Mouse (Mus musculus): ENCODE data around the gene Tmem127. TPM values are rescaled to one million over a fixed set of nuclear protein-coding genes. Genes with fewer than 3 reads are reported as not detected.

Tmem127 gene
- polyA plus RNA-seq, 1 experiment from 2014 or later = 11.4 TPM

DNA sequence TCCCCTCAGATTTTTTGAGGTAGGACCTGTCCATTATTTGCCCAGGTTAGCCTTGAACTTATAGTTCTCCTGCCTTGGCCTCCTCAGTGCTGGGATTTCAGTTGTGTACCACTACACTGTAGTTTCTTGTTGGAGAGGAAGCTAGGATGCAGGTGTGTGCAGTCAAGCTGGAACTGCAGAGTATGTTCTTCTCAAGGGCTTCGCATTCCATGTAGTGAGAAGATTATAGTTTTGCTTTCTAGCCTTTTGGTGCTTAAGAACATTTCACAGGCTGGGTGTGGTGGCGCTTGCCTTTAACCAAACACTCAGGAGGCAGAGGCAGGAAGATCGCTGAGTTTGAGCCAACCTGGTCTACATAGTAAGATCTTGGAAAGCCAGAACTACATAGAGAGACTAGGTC, 25.1 kb downstream of the Tmem127 start:
- DNase-seq (no peak), ATAC-seq (no peak)
- Histone ChIP-seq H3K4me1 (ENCODE audit: insufficient read depth) (peaks cover 22% of the 10 kb centered on the region), H3K4me2 (ENCODE audit: low read depth, low read length) (peak overlapping the region; percentile 30; the same call in 1 of the 2 replicates), H3K4me3 (ENCODE audit: low read depth, low read length) (no peak overlapping the region), H3K27me3 (ENCODE audit: insufficient read depth, low read length) (no peaks in the 10 kb centered on the region), H3K27ac (ENCODE audit: low read depth) (no peak overlapping the region), H3K36me3 (replicated peaks; ENCODE audit: insufficient read depth, low read length) (no peaks in the 10 kb centered on the region), H3K9me3 (ENCODE audit: low read length) (no peaks in the 10 kb centered on the region), H3K9ac (replicated peaks) (no peak overlapping the region)
- 92% methylated on average over 3 of the region's 3 CpGs for WGBS (ENCODE audit: insufficient replicate concordance)
- TF ChIP-seq EP300 (IDR thresholded peaks at IDR 0.05; ENCODE audit: low read depth) = no peak

DNA sequence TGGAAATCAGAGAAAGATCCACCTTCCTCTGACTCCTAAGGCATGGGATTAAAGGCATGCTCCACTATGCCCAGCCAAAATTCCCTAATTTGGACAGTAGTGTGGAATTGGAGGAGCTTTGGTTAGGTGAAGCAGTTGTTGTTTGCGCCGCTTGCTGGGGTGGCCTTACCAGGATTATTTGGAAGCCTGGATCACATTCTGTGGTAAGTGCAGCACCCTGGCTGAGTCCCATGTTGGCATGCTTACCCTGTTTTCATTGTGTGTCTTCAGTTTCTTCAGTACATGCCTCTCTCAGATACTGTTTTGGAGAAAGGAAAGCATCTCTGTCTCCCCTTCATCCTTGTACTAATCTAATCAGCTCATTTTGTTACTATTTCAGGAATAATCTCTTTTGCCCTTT, 26.9 kb downstream of the Tmem127 start:
- no peaks in the 10 kb centered on the region for H3K9me3 ChIP-seq (ENCODE audit: low read length)
- H3K9ac ChIP-seq (replicated peaks) = no peak overlapping the region
- H3K4me1 ChIP-seq (ENCODE audit: insufficient read depth) = peaks cover 24% of the 10 kb centered on the region
- H3K36me3 ChIP-seq (replicated peaks; ENCODE audit: insufficient read depth, low read length) = no peaks in the 10 kb centered on the region
- H3K27me3 ChIP-seq (ENCODE audit: insufficient read depth, low read length) = no peaks in the 10 kb centered on the region
- 77% methylated on average over 2 of the region's 2 CpGs for WGBS (ENCODE audit: insufficient replicate concordance)
- H3K4me2 ChIP-seq (ENCODE audit: low read depth, low read length) = peak overlapping the region; percentile 22; the same call in 1 of the 2 replicates
- DNase-seq (no peak), ATAC-seq (no peak)
- no peak overlapping the region for H3K4me3 ChIP-seq (ENCODE audit: low read depth, low read length)
- H3K27ac ChIP-seq (ENCODE audit: low read depth) = 0 out of 2 replicates have a peak overlapping the region, but pooled peaks have one; percentile 18
- no peak for TF ChIP-seq CTCF (IDR thresholded peaks at IDR 0.05; ENCODE audit: low read depth)
- TF ChIP-seq EP300 (IDR thresholded peaks at IDR 0.05; ENCODE audit: low read depth) = no peak

DNA sequence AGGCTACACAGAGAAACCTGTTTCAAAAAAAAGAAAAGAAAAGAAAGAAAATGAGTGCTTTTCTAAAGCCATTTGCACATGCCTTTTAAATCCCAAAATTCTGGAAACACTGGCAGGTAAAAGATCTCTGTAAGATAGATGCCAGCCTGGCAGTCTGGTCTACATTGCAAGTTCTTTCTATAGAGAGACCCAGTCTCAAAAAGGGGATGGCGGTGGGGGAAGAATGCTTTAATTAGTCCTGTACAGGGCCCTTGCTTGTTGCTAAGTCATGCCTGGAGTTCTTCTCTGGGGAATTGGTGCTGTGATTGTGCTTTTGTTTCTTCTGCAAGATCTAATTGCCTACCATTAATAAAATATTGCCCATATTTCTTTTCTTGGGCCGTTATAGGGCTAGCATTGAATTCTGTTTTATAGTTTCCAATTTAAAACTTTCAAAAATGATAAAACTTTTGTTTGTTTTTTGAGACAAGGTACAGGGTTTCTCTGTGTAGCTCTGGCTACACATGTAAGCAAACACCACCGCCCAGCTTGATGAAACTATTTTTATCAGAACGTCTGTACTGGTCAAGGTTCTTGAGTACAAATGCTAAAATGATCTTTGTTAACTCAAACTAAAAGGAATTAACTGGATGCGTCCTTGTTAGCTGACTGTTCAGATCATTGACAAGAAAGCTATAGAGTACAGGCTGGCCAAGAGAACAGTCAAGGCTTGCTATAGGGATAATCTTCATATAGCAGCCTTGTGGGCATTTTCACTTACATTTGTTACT, 28.0 kb downstream of the Tmem127 start:
- Histone ChIP-seq H3K9me3 (ENCODE audit: low read length) (no peaks in the 10 kb centered on the region), H3K4me2 (ENCODE audit: low read depth, low read length) (no peak overlapping the region), H3K27me3 (ENCODE audit: insufficient read depth, low read length) (no peaks in the 10 kb centered on the region), H3K9ac (replicated peaks) (no peak overlapping the region; the same call in 1 of the 2 replicates), H3K4me3 (ENCODE audit: low read depth, low read length) (no peak overlapping the region), H3K4me1 (ENCODE audit: insufficient read depth) (peaks cover 24% of the 10 kb centered on the region), H3K36me3 (replicated peaks; ENCODE audit: insufficient read depth, low read length) (no peaks in the 10 kb centered on the region), H3K27ac (ENCODE audit: low read depth) (no peak overlapping the region)
- no peak for TF ChIP-seq EP300 (IDR thresholded peaks at IDR 0.05; ENCODE audit: low read depth)
- DNase-seq (no peak), ATAC-seq (no peak)
- 70% methylated on average over 5 of the region's 5 CpGs for WGBS (ENCODE audit: insufficient replicate concordance)

DNA sequence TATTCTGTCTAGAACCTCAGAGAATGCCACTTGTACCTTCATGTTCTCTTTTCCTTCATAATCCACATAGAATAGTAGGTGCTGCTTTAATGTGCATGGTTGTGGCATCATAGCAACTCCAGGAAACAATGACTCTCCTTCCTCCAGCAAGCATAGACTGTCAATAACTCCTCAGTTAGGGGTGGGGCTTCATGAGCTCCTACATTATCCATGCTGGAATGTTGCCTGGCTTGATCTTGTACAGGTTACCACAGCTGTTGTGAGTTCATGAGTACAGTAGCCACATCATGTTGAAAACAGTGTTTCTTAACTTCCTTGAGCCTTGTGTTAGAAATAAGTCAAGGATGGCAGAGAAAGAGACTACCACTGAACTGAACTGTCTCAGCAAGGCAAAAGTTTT, 30.5 kb downstream of the Tmem127 start:
- no peak overlapping the region for H3K4me3 ChIP-seq (ENCODE audit: low read depth, low read length)
- H3K27me3 ChIP-seq (ENCODE audit: insufficient read depth, low read length) = no peaks in the 10 kb centered on the region
- no peaks in the 10 kb centered on the region for H3K36me3 ChIP-seq (replicated peaks; ENCODE audit: insufficient read depth, low read length)
- no peak overlapping the region for H3K9ac ChIP-seq (replicated peaks)
- TF ChIP-seq EP300 (IDR thresholded peaks at IDR 0.05; ENCODE audit: low read depth) = no peak
- TF ChIP-seq CTCF (IDR thresholded peaks at IDR 0.05; ENCODE audit: low read depth) = no peak
- peaks cover 21% of the 10 kb centered on the region for H3K4me1 ChIP-seq (ENCODE audit: insufficient read depth)
- ATAC-seq = no peak
- no peak overlapping the region for H3K27ac ChIP-seq (ENCODE audit: low read depth)
- no peaks in the 10 kb centered on the region for H3K9me3 ChIP-seq (ENCODE audit: low read length)
- no peak for DNase-seq
- H3K4me2 ChIP-seq (ENCODE audit: low read depth, low read length) = no peak overlapping the region

DNA sequence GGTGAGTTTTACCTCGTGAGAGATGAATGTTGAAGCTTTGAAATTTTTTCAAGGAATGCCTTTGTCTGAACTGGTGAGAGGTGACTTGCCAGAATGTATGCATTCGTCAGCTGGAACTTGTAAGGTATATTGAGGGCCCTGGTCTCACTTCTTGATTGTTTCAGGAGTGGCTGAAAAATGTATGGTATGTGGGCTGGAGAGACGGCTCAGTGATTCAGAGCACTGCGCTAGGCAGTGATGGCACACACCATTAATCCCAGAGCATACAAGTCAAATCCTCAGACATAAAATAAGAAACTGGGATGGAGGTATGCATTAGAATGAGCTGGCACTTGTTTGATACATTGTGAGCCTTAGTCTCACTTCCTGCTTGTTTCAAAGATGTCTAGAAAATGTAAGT, 44.5 kb downstream of the Tmem127 start:
- no peaks in the 10 kb centered on the region for H3K9me3 ChIP-seq (ENCODE audit: low read length)
- 81% methylated on average over 4 of the region's 4 CpGs for WGBS (ENCODE audit: insufficient replicate concordance)
- no peaks in the 10 kb centered on the region for H3K27me3 ChIP-seq (ENCODE audit: insufficient read depth, low read length)
- no peak for ATAC-seq
- no peaks in the 10 kb centered on the region for H3K4me1 ChIP-seq (ENCODE audit: insufficient read depth)
- peaks cover 58% of the 10 kb centered on the region for H3K36me3 ChIP-seq (replicated peaks; ENCODE audit: insufficient read depth, low read length)
- no peak overlapping the region for H3K27ac ChIP-seq (ENCODE audit: low read depth)
- no peak overlapping the region for H3K9ac ChIP-seq (replicated peaks)
- TF ChIP-seq EP300 (IDR thresholded peaks at IDR 0.05; ENCODE audit: low read depth) (no peak), CTCF (IDR thresholded peaks at IDR 0.05; ENCODE audit: low read depth) (no peak)
- DNase-seq = no peak
- no peak overlapping the region for H3K4me2 ChIP-seq (ENCODE audit: low read depth, low read length)
- H3K4me3 ChIP-seq (ENCODE audit: low read depth, low read length) = no peak overlapping the region

DNA sequence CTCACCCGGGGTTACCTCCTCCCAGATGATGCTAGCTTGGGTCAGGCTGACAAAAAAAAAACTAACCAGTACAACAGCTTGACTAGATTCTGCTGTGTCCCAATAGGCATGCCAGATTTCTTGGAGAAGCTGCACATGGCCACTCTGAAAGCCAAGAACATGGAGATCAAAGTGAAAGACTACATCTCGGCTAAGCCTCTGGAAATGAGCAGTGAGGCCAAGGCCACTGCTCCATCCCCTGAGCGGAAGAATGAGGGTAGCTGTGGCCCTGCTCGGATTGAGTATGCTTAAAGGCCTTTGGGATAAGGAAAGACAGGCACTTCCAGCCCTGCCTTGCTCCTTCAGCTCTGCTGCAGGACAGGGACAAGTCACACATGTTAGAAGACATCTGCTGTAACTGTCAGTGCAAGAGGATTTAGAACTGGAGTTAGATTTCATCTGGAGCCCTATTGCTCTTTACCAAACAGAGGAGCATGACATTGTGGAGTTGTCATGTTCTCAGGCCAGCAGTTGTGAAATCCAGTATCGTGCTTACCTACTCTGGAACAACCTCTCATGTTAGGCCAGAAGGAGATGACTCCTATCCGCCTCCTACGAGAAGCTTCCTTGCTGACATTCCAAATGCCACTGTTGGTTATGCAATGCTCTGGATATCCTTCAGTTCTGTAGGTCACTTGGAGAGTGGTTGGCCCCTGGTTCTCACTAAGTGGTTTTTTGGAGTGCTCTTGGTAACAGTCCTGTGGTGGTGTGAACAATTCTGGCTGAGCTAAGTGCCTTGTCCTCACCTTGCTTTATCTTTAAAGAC, 49.5 kb downstream of the Tmem127 start:
- ATAC-seq = no peak
- Histone ChIP-seq H3K4me3 (ENCODE audit: low read depth, low read length) (no peak overlapping the region), H3K9ac (replicated peaks) (no peak overlapping the region), H3K27ac (ENCODE audit: low read depth) (no peak overlapping the region), H3K4me2 (ENCODE audit: low read depth, low read length) (no peak overlapping the region), H3K36me3 (replicated peaks; ENCODE audit: insufficient read depth, low read length) (peaks cover 68% of the 10 kb centered on the region), H3K4me1 (ENCODE audit: insufficient read depth) (0 out of 2 replicates have a peak, but pooled peaks cover 3% of the 10 kb centered on the region), H3K9me3 (ENCODE audit: low read length) (no peaks in the 10 kb centered on the region), H3K27me3 (ENCODE audit: insufficient read depth, low read length) (no peaks in the 10 kb centered on the region)
- no peak for TF ChIP-seq EP300 (IDR thresholded peaks at IDR 0.05; ENCODE audit: low read depth)
- no peak for TF ChIP-seq CTCF (IDR thresholded peaks at IDR 0.05; ENCODE audit: low read depth)
- no peak for DNase-seq
- 85% methylated on average over 7 of the region's 7 CpGs for WGBS (ENCODE audit: insufficient replicate concordance)

Data from liver, postnatal 0 days (tissue).